Mouse (Mus musculus) gastrocnemius, adult 2 months (tissue): ENCODE data around the gene Mgea5. TPM values are rescaled to one million over a fixed set of nuclear protein-coding genes. Genes with fewer than 3 reads are reported as not detected.
A peak's percentile ranks its signal among the peaks of the same experiment; 100 is the strongest.

Experiments
- DNase-seq: peaks from one replicate; pipeline ENCODE4 v3.0.0; 2022
- H3K27ac ChIP-seq: fragments of 200-600 bp; 2 replicates; pipeline ENCODE4 v1.8.1; 2022; ENCODE audit warnings: mild to moderate bottlenecking
- H3K4me3 ChIP-seq: fragments of 200-600 bp; 2 replicates; pipeline ENCODE4 v1.8.1; 2022; ENCODE audit warnings: mild to moderate bottlenecking, moderate library complexity
- CTCF ChIP-seq: fragments of 200-600 bp; IDR thresholded peaks from 2 replicates; pipeline ENCODE4 v1.8.1; 2022; ENCODE audit warnings: antibody characterized with exemption, mild to moderate bottlenecking, moderate library complexity
- intact Hi-C: fragments of 180-260 bp; cut with DNase I; formaldehyde crosslinking; loops from one replicate; pipeline ENCODE4 v1.15.1; 2025
- total RNA-seq, 2 experiments: library from RNA; stranded (reverse); gene quantifications; 2 replicates each; pipeline ENCODE4 v1.2.3; 2021

Mgea5 gene
- total RNA-seq, 2 experiments from 2014 or later: 35.2 to 41.8 TPM

- Histone ChIP-seq H3K27ac (no peak within 1 kb of the TSS), H3K4me3 (peak within 1 kb of the TSS; percentile 71)
- DNase-seq: peak; percentile 31
- intact Hi-C loops: no loop called here
- TF ChIP-seq CTCF: no peak
Observed at GRCm38 (mm10) chr19:45742218-45742983, 41.2 kb downstream of the Mgea5 start, which contains the start of gene Fgf8. Fgf8 (minus strand) TSS chr19:45742915.

DNA sequence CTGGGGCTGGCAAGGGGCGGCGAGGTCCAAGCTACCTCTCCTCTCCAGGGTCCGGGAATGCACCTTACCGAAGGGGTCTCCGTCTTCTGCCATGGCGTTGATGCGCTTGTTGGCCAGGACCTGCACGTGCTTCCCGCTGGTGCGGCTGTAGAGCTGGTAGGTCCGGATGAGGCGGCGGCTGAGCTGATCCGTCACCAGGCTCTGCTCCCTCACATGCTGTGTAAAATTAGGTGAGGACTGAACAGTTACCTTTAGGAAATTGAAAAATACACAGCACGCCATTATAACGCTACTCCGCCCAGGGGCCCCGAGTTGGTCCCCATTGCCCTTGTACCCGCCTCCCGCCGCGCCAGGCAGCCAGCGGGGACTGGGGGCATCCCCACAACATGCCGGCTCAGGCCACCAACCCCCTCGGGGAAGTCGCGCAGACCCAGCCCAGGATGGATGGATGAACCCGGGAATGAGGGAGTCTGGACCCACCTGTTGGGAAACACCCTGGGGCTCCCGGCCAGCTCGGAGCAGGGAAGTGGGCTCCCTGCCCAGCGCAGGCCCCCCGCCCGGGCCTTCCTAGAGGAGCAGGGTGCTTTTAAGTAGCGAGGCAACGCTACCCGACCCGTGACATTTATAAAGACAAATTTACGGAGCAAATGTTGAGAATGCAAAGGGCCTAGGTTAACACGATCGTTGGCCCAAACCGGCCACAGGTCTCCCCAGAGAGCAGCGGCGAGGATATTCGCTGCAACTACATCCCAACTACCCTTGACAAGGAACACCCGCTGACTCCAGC lies 42.0 kb downstream of the Mgea5 start:
- H3K27ac ChIP-seq: no peak overlapping the region
- intact Hi-C loops: no loop called here
- H3K4me3 ChIP-seq: no peak overlapping the region; the same call in 1 of the 2 replicates
- no peak for TF ChIP-seq CTCF
- peak; percentile 22 for DNase-seq

- intact Hi-C loops: no loop called here
Observed at GRCm38 (mm10) chr19:45740817-45741216, 42.8 kb downstream of the Mgea5 start.

DNA sequence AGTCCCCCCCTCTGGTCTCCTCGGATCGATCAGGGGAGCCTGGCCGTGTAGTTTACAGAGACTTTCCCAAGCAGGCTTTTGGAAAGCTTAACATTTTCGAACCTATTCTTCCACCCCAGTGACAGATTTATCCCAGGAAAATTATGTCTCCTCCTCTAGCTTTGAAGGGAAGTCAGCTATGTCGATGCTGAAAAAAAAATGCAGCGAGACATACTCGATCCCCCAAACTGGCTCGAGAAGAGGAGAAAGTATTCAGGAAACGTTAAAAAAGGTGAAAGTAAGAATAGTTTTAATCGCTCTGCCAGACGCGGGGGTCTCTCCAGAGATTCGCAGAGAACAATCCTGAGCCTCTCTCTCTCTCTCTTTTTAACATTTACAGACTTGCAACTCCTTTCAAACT lies 43.4 kb downstream of the Mgea5 start:
- Histone ChIP-seq H3K27ac (no peak overlapping the region), H3K4me3 (no peak overlapping the region)
- DNase-seq: no peak
- TF ChIP-seq CTCF: no peak
- intact Hi-C loops: no loop called here

More at GRCm38 (mm10) chr19:45740817-45741216, 42.8 kb downstream of the Mgea5 start:
- TF ChIP-seq CTCF: no peak
- Histone ChIP-seq H3K27ac (no peak overlapping the region), H3K4me3 (no peak overlapping the region)
- no peak for DNase-seq

GRCm38 (mm10) chr19:45738521-45738920 lies 45.1 kb downstream of the Mgea5 start:
- no peak for DNase-seq
- intact Hi-C loops: no loop called here

GRCm38 (mm10) chr19:45737846-45738484 lies 45.7 kb downstream of the Mgea5 start:
- intact Hi-C loops: no loop called here
- DNase-seq: no peak
- Histone ChIP-seq H3K4me3 (no peak overlapping the region), H3K27ac (no peak overlapping the region)
- no peak for TF ChIP-seq CTCF

More at GRCm38 (mm10) chr19:45738521-45738920, 45.1 kb downstream of the Mgea5 start:
- Histone ChIP-seq H3K4me3 (no peak overlapping the region), H3K27ac (no peak overlapping the region)
- TF ChIP-seq CTCF: no peak

GRCm38 (mm10) chr19:45737208-45737845 lies 46.3 kb downstream of the Mgea5 start:
- intact Hi-C loops: no loop called here
- no peak for TF ChIP-seq CTCF
- DNase-seq: no peak
- no peak overlapping the region for H3K27ac ChIP-seq
- H3K4me3 ChIP-seq: peak overlapping the region; percentile 59

GRCm38 (mm10) chr19:45736855-45737207 lies 46.8 kb downstream of the Mgea5 start:
- H3K4me3 ChIP-seq: peak overlapping the region; percentile 59
- peak; percentile 52 for DNase-seq

GRCm38 (mm10) chr19:45736241-45736640 lies 47.4 kb downstream of the Mgea5 start:
- Histone ChIP-seq H3K4me3 (no peak overlapping the region), H3K27ac (no peak overlapping the region)
- intact Hi-C loops: no loop called here
- DNase-seq: no peak
- no peak for TF ChIP-seq CTCF

More at GRCm38 (mm10) chr19:45736855-45737207, 46.8 kb downstream of the Mgea5 start:
- no peak overlapping the region for H3K27ac ChIP-seq
- TF ChIP-seq CTCF: no peak
- intact Hi-C loops: no loop called here

GRCm38 (mm10) chr19:45734762-45735161 lies 48.9 kb downstream of the Mgea5 start:
- Histone ChIP-seq H3K27ac (no peak overlapping the region), H3K4me3 (no peak overlapping the region)
- DNase-seq: no peak
- intact Hi-C loops: no loop called here
- no peak for TF ChIP-seq CTCF

- no peak for TF ChIP-seq CTCF
- no peak overlapping the region for H3K4me3 ChIP-seq
- intact Hi-C loops: no loop called here
- DNase-seq: no peak
- no peak overlapping the region for H3K27ac ChIP-seq
Observed at GRCm38 (mm10) chr19:45734191-45734590, 49.4 kb downstream of the Mgea5 start.

GRCm38 (mm10) chr19:45733564-45733963 lies 50.1 kb downstream of the Mgea5 start:
- TF ChIP-seq CTCF: no peak
- DNase-seq: no peak
- intact Hi-C loops: no loop called here

DNA sequence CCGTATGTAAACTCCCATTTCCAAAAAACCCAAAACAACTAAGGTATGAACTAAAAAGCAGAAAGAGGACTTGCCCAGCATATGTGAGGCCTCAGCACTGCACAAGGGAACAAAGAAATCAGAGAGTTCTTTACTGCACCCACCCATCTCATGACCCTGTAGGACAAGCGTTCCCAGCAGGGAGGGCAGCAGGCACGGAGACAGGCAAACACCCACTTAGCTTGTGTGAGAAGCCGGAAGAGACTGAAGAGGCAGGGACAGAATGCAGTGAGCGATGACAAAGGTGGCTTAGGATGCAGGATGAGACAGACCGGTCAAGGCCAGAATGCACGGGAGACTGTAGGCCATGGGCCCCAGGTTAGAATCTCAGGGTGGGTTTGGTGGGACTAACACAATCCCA lies 52.0 kb downstream of the Mgea5 start:
- H3K27ac ChIP-seq: no peak overlapping the region
- no peak for TF ChIP-seq CTCF
- no peak for DNase-seq

More at GRCm38 (mm10) chr19:45733564-45733963, 50.1 kb downstream of the Mgea5 start:
- H3K27ac ChIP-seq: no peak overlapping the region
- no peak overlapping the region for H3K4me3 ChIP-seq

More for the DNA sequence above, 52.0 kb downstream of the Mgea5 start:
- no peak overlapping the region for H3K4me3 ChIP-seq
- intact Hi-C loops: no loop called here
